Mouse (Mus musculus) C2C12 (cell line): ENCODE results near the gene St6galnac4. TPM values are rescaled to one million over a fixed set of nuclear protein-coding genes. Genes with fewer than 3 reads are reported as not detected.

Experiments
- H3K27me3 ChIP-seq: one replicate; pipeline ENCODE4 v1.6.1; 2011; ENCODE audit not compliant: control insufficient read depth, insufficient read depth, insufficient read length
- H3K36me3 ChIP-seq: one replicate; pipeline ENCODE4 v1.6.1; 2011; ENCODE audit not compliant: control insufficient read depth, insufficient read depth
- H3K4me3 ChIP-seq: one replicate; pipeline ENCODE4 v1.5.1; 2011; ENCODE audit warnings: mild to moderate bottlenecking, control low read depth; ENCODE audit not compliant: poor library complexity, insufficient read depth, severe bottlenecking
- H3K79me2 ChIP-seq: one replicate; pipeline ENCODE4 v1.6.1; 2011; ENCODE audit not compliant: control insufficient read depth, insufficient read depth
- H3K79me3 ChIP-seq: one replicate; pipeline ENCODE4 v1.6.1; 2011; ENCODE audit warnings: low read depth, control low read depth
- H3ac ChIP-seq: one replicate; pipeline ENCODE3; 2011; ENCODE audit warnings: low read depth; ENCODE audit not compliant: control insufficient read depth, insufficient read length
- CEBPB ChIP-seq: IDR thresholded peaks from one replicate; pipeline ENCODE4 v1.6.1; 2011; ENCODE audit warnings: low read depth, mild to moderate bottlenecking, control low read depth, moderate library complexity
- CTCF ChIP-seq: IDR thresholded peaks from one replicate; pipeline ENCODE4 v1.5.1; 2011; ENCODE audit not compliant: control insufficient read depth, insufficient read depth, insufficient read length
- FOSL1 ChIP-seq: IDR thresholded peaks from one replicate; pipeline ENCODE4 v1.8.0; 2011; ENCODE audit warnings: mild to moderate bottlenecking, low read length; ENCODE audit not compliant: poor library complexity, insufficient read depth, severe bottlenecking
- MAX ChIP-seq: IDR thresholded peaks from one replicate; pipeline ENCODE4 v1.6.1; 2011; ENCODE audit warnings: mild to moderate bottlenecking, control low read depth
- MYOD1 ChIP-seq: IDR thresholded peaks from one replicate; pipeline ENCODE4 v1.6.1; 2011; ENCODE audit warnings: low read depth; ENCODE audit not compliant: control insufficient read depth, insufficient read length
- MYOG ChIP-seq: IDR thresholded peaks from one replicate; pipeline ENCODE4 v1.6.1; 2011; ENCODE audit not compliant: control insufficient read depth, insufficient read length; ENCODE audit errors: extremely low read depth
- USF1 ChIP-seq: IDR thresholded peaks from one replicate; pipeline ENCODE4 v1.6.1; 2011; ENCODE audit warnings: low read depth, mild to moderate bottlenecking, control low read depth, moderate library complexity
- polyA plus RNA-seq: library from polyadenylated mRNA; unstranded; fragments of >200 nt; fragmentation: generic; extraction: Trizol; gene quantifications from one replicate; pipeline ENCODE4 v1.2.1, GENCODE M21; 2012; ENCODE audit warnings: missing spikeins

Gene St6galnac4
- polyA plus RNA-seq, 1 experiment = 82.3 TPM

DNA sequence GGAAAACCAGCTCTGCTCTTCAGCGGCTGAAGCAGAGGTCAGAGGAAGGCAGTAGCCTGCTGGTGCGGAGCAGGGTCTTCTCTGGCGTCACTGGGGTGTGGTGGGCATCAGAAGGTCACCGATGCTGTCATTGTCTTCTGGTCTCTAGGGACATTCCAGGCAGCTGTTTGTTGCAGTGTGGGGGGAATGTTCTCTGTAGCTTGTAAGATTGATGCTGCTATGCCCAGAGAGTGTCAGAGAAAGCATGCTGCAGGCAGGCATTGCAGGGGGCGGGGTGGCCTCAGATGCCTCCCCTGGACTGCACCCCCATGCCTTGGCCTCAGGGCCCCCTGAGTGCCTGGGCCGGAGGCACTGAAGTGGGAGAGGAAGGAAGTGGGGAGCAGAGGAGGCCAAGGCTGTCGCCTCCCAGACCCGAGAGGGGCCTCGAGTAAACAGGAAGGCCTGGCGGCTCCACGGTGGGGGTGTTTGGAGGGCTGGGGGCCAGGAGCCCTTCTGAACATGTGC is 50.9 kb downstream of the St6galnac4 start:
- Histone ChIP-seq H3K36me3 (peaks cover 42% of the 10 kb centered on the region), H3ac (no peak overlapping the region), H3K4me3 (no peak overlapping the region), H3K79me3 (peaks cover under 1% of the 10 kb centered on the region), H3K79me2 (peaks cover 7% of the 10 kb centered on the region), H3K27me3 (no peaks in the 10 kb centered on the region)
- TF ChIP-seq MYOG (no peak), FOSL1 (no peak), MYOD1 (no peak), CTCF (no peak), CEBPB (no peak), MAX (no peak), USF1 (no peak)

DNA sequence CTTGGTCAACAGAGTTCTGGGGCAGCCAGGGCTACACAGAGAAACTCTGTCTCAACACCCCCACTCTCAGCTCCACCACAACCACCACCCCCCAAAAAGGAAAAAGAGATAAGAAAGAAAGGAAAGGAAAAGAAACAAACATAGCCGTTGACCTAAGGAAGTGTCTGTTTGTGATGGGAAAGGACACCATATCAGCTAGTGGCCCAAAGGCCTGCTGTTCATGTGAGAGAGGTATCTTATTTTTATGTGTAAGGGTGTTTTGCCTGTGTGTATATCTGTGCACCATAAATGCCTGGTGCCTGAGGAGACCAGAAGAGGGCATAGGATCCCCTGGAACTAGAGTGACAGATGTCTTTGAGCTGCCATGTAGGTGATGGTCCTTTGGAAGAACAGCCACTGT is 52.7 kb downstream of the St6galnac4 start:
- Histone ChIP-seq H3K79me2 (no peaks in the 10 kb centered on the region), H3K27me3 (no peaks in the 10 kb centered on the region), H3K36me3 (peaks cover 24% of the 10 kb centered on the region), H3K4me3 (no peak overlapping the region), H3K79me3 (no peaks in the 10 kb centered on the region), H3ac (no peak overlapping the region)
- TF ChIP-seq MAX (no peak), FOSL1 (no peak), MYOD1 (no peak), MYOG (no peak), CEBPB (no peak), CTCF (no peak), USF1 (no peak)

DNA sequence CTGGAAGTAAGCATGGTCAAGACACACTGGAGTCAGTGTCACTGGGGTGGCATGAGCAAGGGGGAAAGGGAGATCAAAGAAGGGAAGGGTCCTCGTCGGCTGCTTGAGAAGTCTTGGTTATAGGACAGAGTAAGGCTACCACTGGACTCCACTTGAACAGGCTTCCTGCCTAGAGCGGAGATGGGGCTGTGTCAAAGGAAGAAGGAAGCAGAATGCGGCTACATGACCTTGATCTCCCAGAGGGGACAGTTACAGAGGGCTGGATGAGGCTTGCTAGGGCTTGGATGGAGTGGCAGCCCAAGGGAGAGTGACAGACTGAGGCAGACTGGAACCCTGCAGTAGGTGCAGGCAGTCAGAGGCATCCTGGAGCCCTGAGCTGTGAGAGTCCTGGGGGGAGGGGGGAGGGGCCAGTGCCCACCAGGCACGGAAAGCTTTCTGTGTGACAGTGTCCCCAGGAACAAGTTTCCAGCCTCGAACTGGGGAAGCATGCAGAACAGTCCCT is 53.7 kb downstream of the St6galnac4 start:
- H3K79me2 ChIP-seq = no peaks in the 10 kb centered on the region
- no peaks in the 10 kb centered on the region for H3K79me3 ChIP-seq
- TF ChIP-seq CEBPB = no peak
- no peak for TF ChIP-seq MYOD1
- no peak for TF ChIP-seq MAX
- peaks cover 15% of the 10 kb centered on the region for H3K36me3 ChIP-seq
- no peak overlapping the region for H3K4me3 ChIP-seq
- H3ac ChIP-seq = no peak overlapping the region
- no peaks in the 10 kb centered on the region for H3K27me3 ChIP-seq

GRCm38 (mm10) chr2:32641810-32642209 is 54.9 kb downstream of the St6galnac4 start:
- Histone ChIP-seq H3K4me3 (no peak overlapping the region), H3ac (no peak overlapping the region), H3K36me3 (peaks cover 4% of the 10 kb centered on the region), H3K27me3 (no peaks in the 10 kb centered on the region), H3K79me3 (no peaks in the 10 kb centered on the region), H3K79me2 (no peaks in the 10 kb centered on the region)
- TF ChIP-seq FOSL1 (no peak), MAX (no peak), CTCF (no peak), CEBPB (no peak), MYOD1 (no peak), USF1 (no peak), MYOG (no peak)

DNA sequence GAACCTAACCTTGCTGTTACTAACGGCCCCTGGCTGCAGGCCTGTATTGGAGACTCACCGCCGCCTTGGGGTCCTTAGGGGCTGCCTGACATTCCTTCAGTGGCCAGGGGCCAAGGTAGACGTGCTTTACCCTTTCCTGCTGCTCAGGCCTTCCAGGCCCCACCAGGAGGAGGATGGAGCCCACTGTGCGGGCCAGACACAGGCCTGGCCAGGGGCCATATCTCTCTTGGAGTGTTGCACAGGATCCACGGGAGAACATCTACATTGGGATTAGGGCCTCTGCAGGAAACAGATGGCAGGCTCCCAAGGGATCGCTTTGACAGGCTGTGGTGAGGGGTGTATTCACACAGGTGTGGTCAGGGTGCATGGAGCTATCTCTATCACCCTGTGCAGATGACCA is 55.9 kb downstream of the St6galnac4 start:
- Histone ChIP-seq H3ac (no peak overlapping the region), H3K79me2 (no peaks in the 10 kb centered on the region), H3K4me3 (no peak overlapping the region), H3K79me3 (no peaks in the 10 kb centered on the region), H3K27me3 (no peaks in the 10 kb centered on the region), H3K36me3 (no peaks in the 10 kb centered on the region)
- TF ChIP-seq MYOG (no peak), USF1 (no peak), CTCF (no peak)

- Histone ChIP-seq H3ac (no peak overlapping the region), H3K79me3 (no peaks in the 10 kb centered on the region), H3K27me3 (no peaks in the 10 kb centered on the region), H3K4me3 (no peak overlapping the region), H3K79me2 (no peaks in the 10 kb centered on the region), H3K36me3 (no peaks in the 10 kb centered on the region)
- TF ChIP-seq MYOG (no peak), CTCF (no peak), MYOD1 (no peak), MAX (no peak), FOSL1 (no peak)
These were observed 57.2 kb downstream of the St6galnac4 start for GRCm38 (mm10) chr2:32644083-32644482.
